Mouse (Mus musculus) G1E (cell line): ENCODE results near the gene Erv3.

Experiments used
- CTCF ChIP-seq: IDR thresholded peaks from 2 replicates; pipeline ENCODE4 v1.5.1; 2012; ENCODE audit warnings: low read depth, low read length, inconsistent platforms, mixed read lengths
- GATA1 ChIP-seq: IDR thresholded peaks from 2 replicates; pipeline ENCODE4 v1.6.1; 2012; ENCODE audit warnings: borderline replicate concordance, low read length, inconsistent platforms, mixed read lengths
- GATA2 ChIP-seq: IDR thresholded peaks from 2 replicates; pipeline ENCODE4 v1.6.1; 2012; ENCODE audit warnings: low read depth, low read length, inconsistent platforms, borderline replicate concordance
- POLR2AphosphoS5 ChIP-seq: IDR thresholded peaks from 2 replicates; pipeline ENCODE4 v1.6.1; 2012; ENCODE audit warnings: low read depth, low read length, inconsistent platforms; ENCODE audit not compliant: insufficient replicate concordance

GRCm38 (mm10) chr2:131905025-131905424 lies 45.5 kb upstream of the Erv3 start:
- TF ChIP-seq CTCF (no peak), GATA1 (no peak), POLR2AphosphoS5 (no peak), GATA2 (no peak)
